Mouse (Mus musculus): ENCODE measurements around the gene Robo2. TPM values are rescaled to one million over a fixed set of nuclear protein-coding genes. Genes with fewer than 3 reads are reported as not detected.

The Robo2 gene
- total RNA-seq, 2 experiments from 2014 or later: 222 to 248 TPM

- no peak for DNase-seq
- intact Hi-C loops (cut with DNase I): no loop called here
Measured at GRCm38 (mm10) chr16:73958524-73958846, 453.1 kb downstream of the Robo2 start.

DNA sequence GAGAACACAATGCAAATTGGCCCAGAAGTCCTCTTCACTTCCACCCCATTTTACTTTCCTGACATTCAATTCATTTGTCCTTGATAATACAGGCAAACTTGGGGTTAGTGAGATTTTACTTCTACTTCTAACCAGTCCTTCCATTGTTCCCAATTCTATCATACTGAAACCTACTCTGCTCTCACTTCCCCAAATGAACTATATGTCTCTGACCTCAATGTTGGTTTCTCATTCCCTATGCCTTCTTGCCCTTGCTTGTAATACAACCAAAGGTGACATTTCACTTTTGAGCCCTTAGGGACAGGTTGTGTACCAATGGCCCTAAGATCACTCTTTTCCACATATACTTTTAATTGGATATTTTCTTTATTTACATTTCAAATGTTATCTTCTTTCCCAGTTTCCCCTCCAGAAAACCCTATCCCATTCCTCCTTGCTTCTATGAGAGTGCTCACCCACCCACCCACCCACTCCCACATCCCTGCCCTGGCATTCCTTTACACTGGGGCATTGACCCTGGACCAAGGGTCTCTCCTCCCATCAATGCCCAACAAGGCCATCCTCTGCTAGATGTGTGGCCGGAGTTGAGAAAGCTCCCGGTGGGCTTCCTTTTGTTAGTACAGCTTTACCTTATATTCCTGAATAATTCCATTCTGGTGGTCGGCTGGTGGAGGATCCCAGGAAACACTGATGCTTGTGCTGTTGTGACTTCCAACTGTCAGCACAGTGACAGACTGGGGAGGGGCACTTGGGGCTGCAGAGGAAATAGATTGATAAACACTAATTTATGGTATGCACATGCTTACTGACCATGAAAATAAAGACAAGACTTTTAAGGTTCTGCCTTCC, 453.7 kb downstream of the Robo2 start:
- intact Hi-C loops (cut with DNase I): no loop called here
- no peak for DNase-seq

- intact Hi-C loops (cut with DNase I): no loop called here
- DNase-seq: no peak
Measured at GRCm38 (mm10) chr16:73946171-73946570, 465.5 kb downstream of the Robo2 start.

GRCm38 (mm10) chr16:73940211-73940541, 471.4 kb downstream of the Robo2 start:
- DNase-seq: no peak
- intact Hi-C loops (cut with DNase I): no loop called here

GRCm38 (mm10) chr16:73939423-73940210, 472.0 kb downstream of the Robo2 start:
- intact Hi-C loops (cut with DNase I): no loop called here
- DNase-seq: no peak

DNA sequence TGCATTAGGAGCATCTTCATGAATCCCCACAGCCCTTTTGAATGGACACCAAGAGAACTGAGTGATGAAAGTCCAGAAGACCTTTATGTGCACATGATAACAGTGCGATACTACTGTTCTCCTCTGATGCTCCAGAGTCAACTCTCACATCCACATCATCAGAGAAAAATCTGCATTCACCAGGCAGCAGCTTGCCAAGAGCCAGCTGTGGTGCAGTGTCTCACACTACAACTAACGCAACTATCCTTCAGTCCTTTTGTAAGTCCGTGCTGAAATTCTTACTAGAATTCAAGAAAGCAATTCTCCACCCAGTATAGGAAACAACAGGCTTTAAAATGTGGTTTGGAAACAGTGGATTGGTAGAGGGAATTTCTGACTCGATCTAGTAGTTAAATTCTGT, 481.3 kb downstream of the Robo2 start:
- DNase-seq: no peak
- intact Hi-C loops (cut with DNase I): no loop called here

GRCm38 (mm10) chr16:73927481-73927880, 484.1 kb downstream of the Robo2 start:
- intact Hi-C loops (cut with DNase I): no loop called here
- DNase-seq: no peak

DNA sequence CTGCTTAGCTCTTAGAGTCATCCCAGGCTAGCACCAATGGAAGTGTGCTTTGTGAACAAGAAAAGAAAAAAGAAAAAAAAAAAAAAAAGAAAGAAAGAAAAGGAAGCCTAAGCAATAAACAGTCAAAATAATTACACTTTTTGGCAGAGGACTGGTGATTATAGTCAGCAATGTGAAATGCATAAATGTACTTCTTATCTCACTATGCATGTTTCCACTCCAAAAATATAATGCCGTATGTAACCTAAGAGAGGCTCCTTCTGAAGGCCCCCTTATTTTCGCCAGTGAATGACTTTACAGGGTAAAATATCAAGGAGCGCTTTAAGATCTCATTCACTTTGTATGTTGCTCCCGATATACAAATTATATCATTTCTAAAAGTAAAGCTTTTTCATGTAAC, 496.2 kb downstream of the Robo2 start:
- intact Hi-C loops (cut with DNase I): no loop called here
- DNase-seq: no peak

DNA sequence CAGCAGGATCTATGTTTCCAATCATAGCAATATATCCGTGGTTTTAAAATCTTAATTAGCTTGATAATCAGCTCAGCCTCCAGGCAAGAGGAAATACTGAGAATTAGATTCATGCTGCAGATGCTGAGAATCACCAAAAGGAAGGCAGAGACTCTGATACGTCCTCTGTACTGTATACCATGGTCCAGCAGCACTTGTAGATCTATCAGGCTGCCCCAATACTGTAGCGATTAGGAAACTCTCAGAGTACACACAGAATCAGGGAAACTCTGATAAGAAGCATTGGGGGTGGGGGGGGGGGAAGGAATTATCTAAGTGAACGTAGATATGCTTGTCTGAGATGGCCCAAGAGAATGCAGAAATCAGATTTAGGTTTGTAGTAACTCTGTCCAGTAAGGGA, 496.7 kb downstream of the Robo2 start:
- intact Hi-C loops (cut with DNase I): no loop called here
- no peak for DNase-seq

- DNase-seq: no peak
- intact Hi-C loops (cut with DNase I): no loop called here
Measured at GRCm38 (mm10) chr16:73908504-73908903, 503.1 kb downstream of the Robo2 start.

DNA sequence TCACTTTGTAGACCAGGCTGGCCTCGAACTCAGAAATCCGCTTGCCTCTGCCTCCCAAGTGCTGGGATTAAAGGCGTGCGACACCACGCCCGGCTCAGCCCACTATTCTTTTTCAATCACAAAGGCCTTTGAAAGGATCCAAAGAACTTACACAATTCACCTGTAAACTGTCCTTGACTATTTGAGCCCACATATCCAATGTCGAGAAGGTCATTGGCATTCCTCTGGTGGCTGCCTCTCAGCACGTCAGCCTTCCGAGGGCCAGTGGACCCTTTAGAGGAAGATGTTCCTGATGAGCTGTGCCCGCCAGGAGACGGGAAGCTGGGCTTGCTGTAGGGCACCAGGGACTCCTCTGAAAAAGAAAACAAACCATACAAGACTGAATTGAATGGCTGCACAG, 514.8 kb downstream of the Robo2 start:
- intact Hi-C loops (cut with DNase I): no loop called here
- DNase-seq: no peak

DNA sequence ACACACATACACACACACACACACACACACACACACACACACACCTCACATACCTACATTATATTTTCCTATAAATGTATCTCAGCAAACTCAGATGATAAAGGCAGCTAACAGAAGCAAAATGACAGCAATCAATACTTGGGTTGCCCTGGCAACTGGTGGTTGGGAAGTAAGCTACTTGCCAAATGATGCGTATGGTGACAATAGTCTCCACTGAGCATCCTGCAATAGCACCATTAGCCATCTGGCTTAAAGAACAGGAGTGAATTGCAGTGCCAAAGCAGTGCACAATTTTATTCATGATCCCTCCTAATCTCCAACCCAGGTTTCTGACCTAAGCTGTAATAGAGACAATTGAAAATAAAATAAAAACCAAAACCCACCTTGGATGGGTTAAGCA, 529.7 kb downstream of the Robo2 start:
- intact Hi-C loops (cut with DNase I): no loop called here
- no peak for DNase-seq

- intact Hi-C loops (cut with DNase I): no loop called here
- no peak for DNase-seq
Measured at GRCm38 (mm10) chr16:73877973-73878372, 533.7 kb downstream of the Robo2 start.

DNA sequence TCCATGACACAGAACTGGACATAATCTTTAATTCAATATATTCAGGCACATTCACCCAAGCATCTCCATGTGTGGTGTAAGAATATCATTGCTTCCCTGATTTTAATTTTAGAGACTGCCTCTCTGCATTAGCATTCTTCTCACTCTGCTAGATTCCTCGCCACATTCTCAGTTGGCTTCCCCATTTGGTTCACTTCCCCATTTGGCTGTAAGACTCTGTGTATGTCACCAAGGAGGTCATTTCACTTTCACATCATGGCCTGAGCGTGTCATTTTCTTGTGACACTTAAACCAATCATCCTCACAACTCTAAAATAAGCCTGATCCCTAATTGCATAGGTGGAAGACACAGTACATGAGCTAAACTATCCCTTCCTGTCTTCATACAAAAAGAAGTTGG, 536.6 kb downstream of the Robo2 start:
- intact Hi-C loops (cut with DNase I): no loop called here
- no peak for DNase-seq

GRCm38 (mm10) chr16:73873828-73874558, 537.6 kb downstream of the Robo2 start:
- intact Hi-C loops (cut with DNase I): no loop called here

DNA sequence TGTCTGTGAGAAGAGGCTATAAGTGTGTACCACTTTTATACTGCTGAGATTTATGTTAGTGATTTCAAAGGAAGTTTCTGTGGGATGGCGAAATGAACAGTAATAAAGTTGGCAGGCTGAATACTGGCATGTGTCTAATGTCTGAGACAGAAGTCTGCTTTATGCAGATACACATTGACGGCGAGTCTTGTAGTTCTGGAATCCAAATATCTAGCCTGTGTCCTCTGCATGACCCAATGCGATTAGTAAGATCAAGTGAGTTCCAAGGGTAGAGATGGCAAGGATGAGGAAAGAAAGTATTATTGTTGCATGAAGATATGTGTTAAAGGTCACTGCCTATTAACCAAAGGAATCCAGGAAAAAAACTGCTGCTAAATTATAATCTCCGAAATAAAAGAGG, 541.3 kb downstream of the Robo2 start:
- intact Hi-C loops (cut with DNase I): no loop called here
- DNase-seq: no peak

More at GRCm38 (mm10) chr16:73873828-73874558, 537.6 kb downstream of the Robo2 start:
- no peak for DNase-seq

DNA sequence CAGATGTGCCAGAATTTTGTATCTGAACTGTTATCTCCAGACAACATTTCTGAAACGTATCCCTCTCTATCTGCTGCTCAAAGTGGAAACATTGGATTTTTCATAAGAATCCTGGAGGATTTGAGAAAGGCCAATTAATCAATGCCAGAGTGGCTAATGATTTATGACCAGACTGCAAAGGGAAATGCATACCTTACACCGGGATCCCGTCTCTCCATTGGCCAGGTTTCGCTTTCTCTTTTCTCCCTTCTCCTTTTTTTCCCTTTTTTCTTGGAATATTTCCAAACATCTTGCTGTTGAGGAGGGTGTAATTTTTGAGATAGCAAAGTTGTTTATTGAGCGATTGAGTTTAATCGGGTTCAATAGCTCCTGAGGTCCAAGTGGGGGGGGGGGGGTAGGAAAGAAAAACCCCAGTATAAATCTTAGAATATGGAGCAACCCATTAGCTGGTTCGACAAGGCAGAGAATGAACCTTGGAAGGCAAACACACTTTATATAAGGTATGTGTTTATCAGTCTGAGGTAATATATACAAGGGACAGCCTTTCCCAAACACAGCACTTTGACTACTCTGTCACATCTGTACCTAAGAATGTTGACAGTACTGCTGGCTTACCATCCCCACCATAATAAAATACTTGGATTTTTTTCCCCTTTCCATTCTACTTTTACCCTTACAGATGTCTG, 542.0 kb downstream of the Robo2 start:
- intact Hi-C loops (cut with DNase I): no loop called here

DNA sequence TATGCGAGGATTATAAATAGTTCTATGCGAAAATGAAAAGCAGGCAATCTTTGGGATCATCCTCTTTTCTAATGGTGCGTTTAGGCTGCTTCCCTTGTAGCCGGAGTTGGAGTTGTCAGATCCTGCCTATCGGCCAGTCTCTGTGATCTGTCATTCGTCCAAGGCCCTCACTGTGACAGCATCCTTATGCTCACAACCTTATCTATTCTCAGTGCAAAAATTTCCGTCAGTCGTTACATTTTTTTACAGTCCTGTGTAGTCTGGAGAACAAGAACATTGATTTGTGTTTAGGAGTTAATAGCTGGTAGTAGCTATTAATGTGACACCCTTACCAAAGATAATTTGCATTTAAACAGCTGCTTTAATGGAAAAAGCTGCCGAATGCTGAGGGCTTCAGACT, 547.0 kb downstream of the Robo2 start:
- DNase-seq: peak; percentile 29
- intact Hi-C loops (cut with DNase I): no loop called here

More for the DNA sequence above, 542.0 kb downstream of the Robo2 start:
- no peak for DNase-seq

DNA sequence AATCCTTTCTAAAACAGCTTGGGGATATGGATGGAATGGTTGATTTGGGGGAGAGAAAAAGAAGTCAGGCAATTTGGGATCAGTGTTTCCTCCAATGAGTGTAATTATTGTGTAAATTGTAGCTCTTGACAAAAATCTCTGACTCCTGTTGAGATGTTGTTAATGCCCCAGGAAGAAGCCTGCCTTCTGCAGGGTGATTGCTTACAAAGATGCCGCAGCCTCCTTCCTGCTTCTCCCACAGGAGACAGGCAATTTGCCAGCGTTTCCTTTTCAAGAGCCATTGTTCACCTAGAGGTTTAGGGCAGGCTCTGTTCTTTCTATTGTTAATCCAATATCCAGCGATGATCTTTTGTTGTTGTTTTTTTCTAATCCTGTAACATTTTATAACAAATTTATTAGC, 547.9 kb downstream of the Robo2 start:
- intact Hi-C loops (cut with DNase I): no loop called here
- DNase-seq: peak; percentile 61

- no peak for DNase-seq
- intact Hi-C loops (cut with DNase I): no loop called here
Measured at GRCm38 (mm10) chr16:73858717-73859116, 552.9 kb downstream of the Robo2 start.

- intact Hi-C loops (cut with DNase I): no loop called here
- DNase-seq: no peak
Measured at GRCm38 (mm10) chr16:73855821-73856220, 555.8 kb downstream of the Robo2 start.
